Mouse (Mus musculus) midbrain, embryonic 10.5 days (tissue): ENCODE results near the gene Nptx2. TPM values are rescaled to one million over a fixed set of nuclear protein-coding genes. Genes with fewer than 3 reads are reported as not detected.

Experiments used
- DNase-seq: peaks from one replicate; pipeline ENCODE4 v3.0.0-alpha.2; 2017; ENCODE audit warnings: low spot score
- H3K27ac ChIP-seq: fragments of 300-500 bp; sonication (generic); replicated peaks from 2 replicates; pipeline ENCODE4 v1.5.1; 2016; ENCODE audit warnings: mild to moderate bottlenecking
- H3K27me3 ChIP-seq: fragments of 300-500 bp; sonication (generic); 2 replicates; pipeline ENCODE4 v1.6.1; 2016; ENCODE audit warnings: low read depth, mild to moderate bottlenecking; ENCODE audit not compliant: poor library complexity, severe bottlenecking
- H3K36me3 ChIP-seq: fragments of 300-500 bp; sonication (generic); 2 replicates; pipeline ENCODE4 v1.6.1; 2016; ENCODE audit warnings: mild to moderate bottlenecking, moderate library complexity
- H3K4me1 ChIP-seq: fragments of 300-500 bp; sonication (generic); 2 replicates; pipeline ENCODE4 v1.6.1; 2016
- H3K4me3 ChIP-seq: fragments of 300-500 bp; sonication (generic); 2 replicates; pipeline ENCODE4 v1.5.1; 2016; ENCODE audit warnings: mild to moderate bottlenecking, moderate library complexity
- H3K9me3 ChIP-seq: fragments of 300-500 bp; sonication (generic); replicated peaks from 2 replicates; pipeline ENCODE4 v1.6.1; 2016; ENCODE audit warnings: mild to moderate bottlenecking
- WGBS: fragments of 180-500 bp; shearing (Covaris S2); methylation state at CpG from one replicate; pipeline ENCODE4 v1.1.7; 2016; 5-methylcytosine and 5-hydroxymethylcytosine counted together
- polyA plus RNA-seq: library from polyadenylated mRNA; unstranded; fragments of >200 nt; fragmentation: Nextera tagmentation; extraction: Ambion mirVana; gene quantifications from 2 replicates; pipeline ENCODE4 v1.2.1, GENCODE M21; 2016

The Nptx2 gene
- 1.2 and 1.5 TPM in 2 replicates for polyA plus RNA-seq

- Histone ChIP-seq H3K4me3 (peak within 1 kb of the TSS; percentile 50), H3K27me3 (peaks cover 77% of the 10 kb centered on the region), H3K4me1 (peaks cover 45% of the 10 kb centered on the region), H3K36me3 (no peaks in the 10 kb centered on the region), H3K9me3 (no peaks in the 10 kb centered on the region), H3K27ac (peak within 1 kb of the TSS; percentile 38)
- peak; percentile 88 for DNase-seq
- WGBS, result under 1% methylated on average over 98 of the region's 99 CpGs
Measured at GRCm38 (mm10) chr5:144545653-144546422, at the start of gene Nptx2. Gene Nptx2, plus strand, starts transcription at chr5:144545902.

DNA sequence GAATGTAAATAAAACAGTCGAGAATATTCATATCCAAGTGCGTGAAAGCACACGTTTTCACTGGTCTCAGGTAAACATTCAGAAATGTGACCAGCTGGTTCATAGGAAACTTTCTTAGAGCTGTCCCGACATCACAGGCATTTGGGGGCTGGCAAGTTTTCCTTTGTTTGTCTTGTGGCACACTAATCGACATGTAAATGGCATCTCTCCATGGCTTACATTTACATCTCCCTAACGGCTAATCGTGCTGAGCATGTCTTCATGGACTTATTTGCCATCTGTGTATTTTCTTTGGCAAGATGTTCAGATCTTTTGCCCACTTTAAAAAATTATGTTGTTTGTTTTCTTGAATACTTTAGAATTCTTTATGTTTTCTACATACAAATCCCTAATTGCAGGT, 49.2 kb upstream of the Nptx2 start:
- Histone ChIP-seq H3K4me3 (no peak overlapping the region), H3K36me3 (no peaks in the 10 kb centered on the region), H3K27me3 (no peaks in the 10 kb centered on the region), H3K9me3 (no peaks in the 10 kb centered on the region), H3K4me1 (no peaks in the 10 kb centered on the region), H3K27ac (no peak overlapping the region)
- DNase-seq, result no peak
- 93% methylated on average over 7 of the region's 7 CpGs for WGBS

- Histone ChIP-seq H3K4me1 (peaks cover 18% of the 10 kb centered on the region), H3K27ac (no peak overlapping the region), H3K9me3 (peaks cover 6% of the 10 kb centered on the region; the same call in 1 of the 2 replicates), H3K4me3 (no peak overlapping the region), H3K36me3 (no peaks in the 10 kb centered on the region), H3K27me3 (peaks cover 5% of the 10 kb centered on the region; the same call in 1 of the 2 replicates)
- no peak for DNase-seq
- 94% methylated on average over 10 of the region's 10 CpGs for WGBS
Measured at GRCm38 (mm10) chr5:144504239-144504638, 41.5 kb upstream of the Nptx2 start.

- H3K27ac ChIP-seq, result no peak overlapping the region
- peaks cover 5% of the 10 kb centered on the region; the same call in 1 of the 2 replicates for H3K27me3 ChIP-seq
- H3K36me3 ChIP-seq, result no peaks in the 10 kb centered on the region
- no peak overlapping the region for H3K4me3 ChIP-seq
- DNase-seq, result no peak
- peaks cover 6% of the 10 kb centered on the region; the same call in 1 of the 2 replicates for H3K9me3 ChIP-seq
- H3K4me1 ChIP-seq, result peaks cover 27% of the 10 kb centered on the region
- WGBS, result 92% methylated on average over 2 of the region's 2 CpGs
Measured at GRCm38 (mm10) chr5:144505731-144506130, 40.0 kb upstream of the Nptx2 start.

- DNase-seq, result no peak
- Histone ChIP-seq H3K36me3 (no peaks in the 10 kb centered on the region), H3K27ac (no peak overlapping the region), H3K4me1 (peaks cover 27% of the 10 kb centered on the region), H3K9me3 (peaks cover 6% of the 10 kb centered on the region; the same call in 1 of the 2 replicates), H3K4me3 (no peak overlapping the region), H3K27me3 (peaks cover 5% of the 10 kb centered on the region; the same call in 1 of the 2 replicates)
- 68% methylated on average over 4 of the region's 4 CpGs for WGBS
Measured at GRCm38 (mm10) chr5:144506156-144506555, 39.5 kb upstream of the Nptx2 start.

DNA sequence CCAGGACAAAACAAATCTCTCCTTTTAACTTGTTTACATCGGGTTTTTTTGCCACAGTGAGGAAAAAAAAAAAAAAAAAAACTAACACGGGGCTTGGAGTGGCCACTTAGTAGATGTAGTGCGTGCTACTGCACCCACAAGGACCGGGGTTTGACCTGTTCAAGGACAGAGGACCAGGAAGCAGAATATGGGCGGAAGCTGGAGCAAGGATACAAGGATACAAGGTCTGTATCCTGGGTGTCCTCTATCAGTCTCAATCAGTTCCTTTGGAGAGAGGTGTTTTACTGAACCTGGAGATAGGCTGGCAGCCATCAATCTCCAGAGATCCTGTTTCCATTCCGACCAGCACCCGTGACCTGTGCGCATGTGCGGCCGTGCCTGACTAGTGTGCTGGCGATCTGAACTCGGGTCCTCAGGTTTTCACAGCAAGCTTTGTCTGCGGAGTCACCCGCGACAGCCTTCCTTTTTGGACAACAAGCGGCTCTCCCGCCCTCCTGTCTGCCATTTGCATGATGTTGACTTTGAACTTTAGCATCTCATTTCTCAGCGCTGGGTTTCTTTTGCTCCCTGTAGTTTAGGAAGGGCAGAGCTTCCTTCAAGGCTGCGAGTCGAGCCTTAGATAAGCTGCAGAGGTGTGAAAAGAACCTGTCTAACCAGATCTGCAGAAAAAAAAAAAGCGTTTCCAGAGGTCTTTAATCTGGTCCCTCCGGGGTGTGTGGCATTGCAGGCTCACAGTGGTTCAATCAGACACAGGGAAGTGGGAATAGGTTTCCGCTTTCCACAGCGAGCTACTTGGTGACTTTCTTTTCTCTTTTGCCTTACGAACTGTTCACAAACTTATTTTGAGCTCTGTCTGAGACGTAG, 38.8 kb upstream of the Nptx2 start:
- Histone ChIP-seq H3K4me3 (no peak overlapping the region), H3K27me3 (peaks cover 5% of the 10 kb centered on the region; the same call in 1 of the 2 replicates), H3K27ac (no peak overlapping the region), H3K4me1 (peaks cover 27% of the 10 kb centered on the region), H3K36me3 (no peaks in the 10 kb centered on the region), H3K9me3 (peaks cover 6% of the 10 kb centered on the region; the same call in 1 of the 2 replicates)
- 40% methylated on average over 26 of the region's 26 CpGs for WGBS
- no peak for DNase-seq

- Histone ChIP-seq H3K4me1 (peaks cover 27% of the 10 kb centered on the region), H3K9me3 (peaks cover 6% of the 10 kb centered on the region; the same call in 1 of the 2 replicates), H3K27ac (peak overlapping the region; percentile 0; the same call in 1 of the 2 replicates), H3K27me3 (peaks cover 5% of the 10 kb centered on the region; the same call in 1 of the 2 replicates), H3K36me3 (no peaks in the 10 kb centered on the region), H3K4me3 (no peak overlapping the region)
- no peak for DNase-seq
- WGBS, result 36% methylated on average over 7 of the region's 7 CpGs
Measured at GRCm38 (mm10) chr5:144509431-144509830, 36.3 kb upstream of the Nptx2 start.

DNA sequence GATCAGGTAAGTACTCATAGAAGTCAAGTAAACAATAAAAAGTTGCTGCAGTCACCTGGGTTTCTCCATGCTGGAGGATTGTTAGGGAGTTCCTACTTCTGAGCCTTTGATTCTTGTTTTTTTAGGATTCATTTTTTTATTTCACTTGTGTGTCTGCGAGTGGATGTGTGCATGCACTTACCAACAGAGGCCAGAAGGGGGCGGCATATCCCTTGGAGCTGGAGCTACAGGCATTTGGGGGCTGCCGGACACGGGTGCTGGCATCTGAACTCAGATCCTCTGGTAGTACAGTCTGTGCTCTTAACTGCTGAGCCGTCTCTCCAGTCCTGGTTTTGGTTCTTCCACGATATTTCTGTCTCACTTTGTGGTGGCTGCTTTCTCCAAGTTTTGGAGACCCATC, 31.0 kb upstream of the Nptx2 start:
- DNase-seq, result peak; percentile 37
- H3K4me3 ChIP-seq, result no peak overlapping the region
- H3K27ac ChIP-seq, result no peak overlapping the region
- 71% methylated on average over 6 of the region's 6 CpGs for whole genome bisulfite sequencing
- no peaks in the 10 kb centered on the region for H3K27me3 ChIP-seq
- H3K36me3 ChIP-seq, result no peaks in the 10 kb centered on the region
- no peaks in the 10 kb centered on the region for H3K9me3 ChIP-seq
- peaks cover 4% of the 10 kb centered on the region for H3K4me1 ChIP-seq

- no peaks in the 10 kb centered on the region for H3K36me3 ChIP-seq
- no peaks in the 10 kb centered on the region for H3K4me1 ChIP-seq
- WGBS, result 93% methylated on average over 4 of the region's 4 CpGs
- no peak overlapping the region for H3K4me3 ChIP-seq
- no peaks in the 10 kb centered on the region for H3K9me3 ChIP-seq
- H3K27ac ChIP-seq, result no peak overlapping the region
- H3K27me3 ChIP-seq, result no peaks in the 10 kb centered on the region
- no peak for DNase-seq
Measured at GRCm38 (mm10) chr5:144515241-144515640, 30.5 kb upstream of the Nptx2 start.

DNA sequence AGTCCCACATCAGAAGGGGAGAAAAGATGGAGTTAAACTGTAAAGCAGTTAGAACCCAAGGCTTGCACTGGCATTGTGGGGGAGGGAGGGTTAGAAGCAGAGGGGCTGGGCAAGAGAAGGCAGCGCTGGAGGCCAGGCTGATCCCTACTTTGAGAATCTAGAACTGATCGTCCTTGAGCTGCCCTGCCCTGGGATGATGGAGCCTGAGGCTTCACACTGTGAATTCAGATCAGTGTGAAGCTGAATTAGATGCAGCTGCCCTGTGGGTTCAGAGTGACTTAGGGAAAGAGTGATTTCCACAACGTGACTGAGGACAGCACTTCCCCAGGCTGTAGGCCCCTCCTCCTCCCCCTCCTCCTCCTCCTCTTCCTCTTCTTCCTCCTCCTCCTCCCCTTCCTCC, 25.6 kb upstream of the Nptx2 start:
- Histone ChIP-seq H3K9me3 (no peaks in the 10 kb centered on the region), H3K4me3 (no peak overlapping the region), H3K27me3 (no peaks in the 10 kb centered on the region), H3K36me3 (no peaks in the 10 kb centered on the region), H3K27ac (no peak overlapping the region), H3K4me1 (no peaks in the 10 kb centered on the region)
- DNase-seq, result no peak
- 39% methylated on average over 3 of the region's 3 CpGs for WGBS

- Histone ChIP-seq H3K4me3 (no peak overlapping the region), H3K4me1 (peaks cover 6% of the 10 kb centered on the region; the same call in 1 of the 2 replicates), H3K27ac (no peak overlapping the region), H3K9me3 (no peaks in the 10 kb centered on the region), H3K27me3 (no peaks in the 10 kb centered on the region), H3K36me3 (no peaks in the 10 kb centered on the region)
- DNase-seq, result no peak
- WGBS, result 94% methylated on average over 10 of the region's 10 CpGs
Measured at GRCm38 (mm10) chr5:144524774-144525173, 20.9 kb upstream of the Nptx2 start.

- no peaks in the 10 kb centered on the region for H3K36me3 ChIP-seq
- 92% methylated on average over 11 of the region's 11 CpGs for WGBS
- no peak overlapping the region for H3K27ac ChIP-seq
- H3K4me1 ChIP-seq, result peaks cover 6% of the 10 kb centered on the region; the same call in 1 of the 2 replicates
- no peaks in the 10 kb centered on the region for H3K9me3 ChIP-seq
- no peak for DNase-seq
- H3K27me3 ChIP-seq, result no peaks in the 10 kb centered on the region
- H3K4me3 ChIP-seq, result no peak overlapping the region
Measured at GRCm38 (mm10) chr5:144529123-144529522, 16.6 kb upstream of the Nptx2 start.
